Mouse (Mus musculus): ENCODE measurements around the gene Ndufb4.

Ndufb4 gene

DNA sequence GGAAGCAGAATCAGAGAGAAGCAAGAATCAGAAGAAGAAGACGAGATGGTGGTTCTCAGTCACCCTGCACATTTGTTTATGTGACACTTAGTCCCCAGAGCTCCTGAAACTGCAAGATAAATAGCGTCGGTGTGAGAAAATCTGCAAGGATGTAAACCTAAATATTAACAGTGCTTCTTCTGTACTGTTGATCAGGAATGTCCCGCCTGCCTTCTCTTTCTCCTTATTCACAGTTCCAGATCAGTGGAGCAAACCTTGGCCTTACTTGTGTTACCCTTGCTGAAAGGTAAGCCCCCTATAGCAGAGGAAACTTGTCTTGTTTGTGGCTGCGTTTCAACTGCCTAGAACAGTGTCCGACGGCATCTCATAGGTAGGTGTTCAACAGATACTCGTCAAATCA, 23.3 kb upstream of the Ndufb4 start:
- no peak for DNase-seq

DNA sequence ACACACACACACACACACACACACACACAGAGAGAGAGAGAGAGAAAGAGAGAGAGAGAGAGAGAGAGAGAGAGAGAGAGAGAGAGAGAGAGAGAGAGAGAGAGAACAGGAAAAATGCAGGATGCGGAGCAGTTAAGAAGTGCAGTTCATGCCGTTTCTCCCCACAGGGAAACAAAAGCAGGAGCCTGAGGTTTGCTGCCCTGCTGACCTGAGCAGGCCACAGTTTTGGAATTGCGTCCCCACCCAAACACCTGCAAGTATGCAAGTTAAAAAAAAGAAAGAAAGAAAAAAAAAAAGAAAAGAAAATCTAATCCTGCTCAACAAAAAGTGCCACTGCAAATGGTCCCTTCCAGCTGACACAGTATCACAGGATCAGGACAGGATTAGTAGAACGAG, 22.4 kb upstream of the Ndufb4 start:
- DNase-seq: no peak

DNA sequence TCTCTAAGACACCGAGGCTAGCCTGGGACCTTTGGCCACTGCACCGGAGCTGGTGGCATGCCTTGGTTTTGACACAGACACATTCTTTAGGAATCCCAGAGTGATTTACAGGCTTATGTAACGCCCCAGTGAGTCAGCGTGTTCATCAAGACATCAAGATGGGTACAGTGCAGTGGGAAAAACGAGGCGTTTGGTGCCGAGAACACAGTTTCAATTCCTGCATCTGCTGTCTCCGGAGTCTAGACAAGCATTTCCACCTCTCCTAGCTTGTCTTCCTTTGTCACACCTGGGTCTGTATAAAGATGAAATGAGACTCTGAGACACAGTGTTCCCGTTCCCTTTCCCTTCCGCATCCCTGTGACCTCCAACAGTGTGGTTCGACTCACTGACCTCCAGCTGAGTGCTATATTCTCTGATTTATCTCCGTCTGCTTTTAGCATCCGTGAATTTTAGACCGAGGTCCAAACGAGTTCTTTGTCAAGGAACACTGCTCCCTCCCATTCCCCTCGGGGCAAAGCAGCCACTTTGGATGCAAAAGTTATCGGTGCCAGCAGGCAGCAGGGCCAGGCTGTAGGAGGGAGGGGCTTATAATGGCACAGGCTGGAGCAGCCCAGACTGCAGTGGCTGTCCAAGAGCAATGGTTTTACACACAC, 21.9 kb upstream of the Ndufb4 start:
- DNase-seq: peak; percentile 75

DNA sequence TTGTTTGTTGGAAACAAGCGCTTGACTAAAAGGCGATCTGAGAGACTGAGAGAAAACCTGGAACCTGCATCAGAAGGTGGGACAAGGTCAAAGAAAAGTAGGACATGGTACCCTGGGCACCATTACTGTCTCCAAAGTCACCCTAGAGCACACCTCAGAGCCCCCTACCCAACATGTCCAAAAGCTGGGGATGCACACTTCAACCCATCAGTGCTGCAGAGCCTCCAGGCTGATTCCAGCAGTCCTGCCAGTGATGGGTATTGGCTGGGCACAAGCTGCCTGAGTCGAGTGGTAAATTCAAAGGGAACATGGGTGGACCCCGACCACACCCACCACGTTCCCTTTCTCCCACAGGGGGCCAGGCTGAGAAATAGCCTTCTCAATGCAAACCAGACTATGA, 21.1 kb upstream of the Ndufb4 start:
- peak; percentile 33 for DNase-seq

DNA sequence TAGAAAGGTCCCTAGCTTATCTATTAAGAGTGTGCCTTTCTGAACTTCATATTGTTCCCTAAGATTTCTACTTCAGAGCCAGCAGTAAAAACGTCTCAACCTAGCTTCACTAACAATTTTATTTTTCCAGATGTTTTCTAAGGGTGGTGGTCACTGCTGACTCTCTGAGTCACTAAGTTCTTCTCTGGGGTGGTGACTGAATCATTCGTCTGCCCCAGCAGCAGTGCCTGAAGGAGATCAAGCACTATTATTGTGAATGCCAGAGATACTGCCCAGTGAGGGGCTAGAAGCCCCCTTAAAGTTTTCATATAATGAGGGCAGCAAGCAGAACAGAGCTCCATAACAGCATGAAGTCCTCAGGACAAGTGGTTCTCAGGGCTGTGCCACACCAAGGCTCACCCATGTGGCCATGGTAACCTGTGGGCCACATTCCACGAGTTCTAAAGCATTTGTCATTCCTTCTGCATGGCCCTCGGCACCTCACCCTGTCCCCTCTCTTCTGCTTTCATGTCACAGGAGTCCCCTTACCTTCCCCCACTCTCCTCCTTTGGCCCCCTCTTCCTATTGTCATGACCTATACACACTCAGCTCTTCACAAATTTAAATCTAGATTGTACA, 16.5 kb upstream of the Ndufb4 start:
- no peak for DNase-seq

DNA sequence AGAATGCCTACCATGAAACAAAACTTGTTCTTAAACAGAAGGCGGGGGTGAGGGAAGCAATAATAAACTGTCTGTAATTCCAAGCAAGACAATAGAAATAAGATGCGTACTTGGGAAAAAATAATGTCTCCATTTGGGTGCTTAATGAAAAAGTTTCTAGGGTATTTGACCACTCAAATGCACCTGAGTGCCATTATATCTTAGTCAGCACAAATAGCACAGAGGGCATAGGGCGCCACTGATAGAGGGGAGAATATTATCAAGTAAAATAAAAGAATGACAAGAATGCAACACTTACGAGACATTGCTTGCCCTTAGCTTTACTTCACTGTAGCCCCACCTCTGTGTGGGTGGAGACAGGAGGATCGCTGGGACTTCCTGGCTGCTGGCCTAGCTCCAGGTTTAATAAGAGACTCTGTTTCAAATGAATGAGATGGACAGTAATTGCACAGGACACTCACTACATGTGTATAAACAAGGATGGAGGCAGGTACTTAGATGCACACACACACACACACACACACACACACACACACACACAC, 11.2 kb upstream of the Ndufb4 start:
- no peak for DNase-seq

DNA sequence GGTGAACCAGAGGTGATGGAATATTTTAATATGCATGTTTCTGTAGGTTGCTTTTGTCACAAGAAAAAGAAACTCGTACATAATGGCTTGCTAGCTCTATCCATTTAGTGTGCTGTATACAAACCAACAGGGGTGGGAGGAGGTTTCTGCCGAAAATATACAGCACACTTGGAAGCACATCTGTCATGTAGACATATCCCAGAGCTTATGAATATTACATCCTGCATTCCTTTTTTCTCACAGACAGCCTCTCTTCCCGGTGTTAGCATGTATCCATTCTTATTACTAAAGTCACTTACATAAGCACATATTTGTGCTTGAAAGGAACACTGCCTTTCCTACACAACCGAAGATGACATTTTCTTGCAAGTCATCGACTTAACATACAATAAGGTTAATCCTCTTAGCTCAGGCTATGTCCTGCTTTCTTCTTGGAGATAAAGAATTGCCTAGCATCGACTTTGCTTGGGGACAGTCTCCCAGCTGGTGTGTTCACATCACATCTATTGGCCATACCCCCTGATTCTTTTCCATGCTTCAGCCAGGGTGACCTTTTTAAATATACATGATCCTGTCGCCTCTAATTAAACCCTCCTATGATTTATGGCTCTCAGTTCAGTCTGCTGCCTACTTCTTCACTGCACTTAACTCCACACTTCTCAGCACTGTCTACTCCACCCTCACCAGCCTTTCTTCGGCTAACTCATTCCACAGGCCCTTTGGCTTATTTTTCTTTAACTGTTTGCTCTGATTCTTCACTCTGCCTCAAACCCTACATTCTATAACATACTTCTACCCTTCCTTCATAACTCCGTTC, 9.6 kb upstream of the Ndufb4 start:
- DNase-seq: no peak

DNA sequence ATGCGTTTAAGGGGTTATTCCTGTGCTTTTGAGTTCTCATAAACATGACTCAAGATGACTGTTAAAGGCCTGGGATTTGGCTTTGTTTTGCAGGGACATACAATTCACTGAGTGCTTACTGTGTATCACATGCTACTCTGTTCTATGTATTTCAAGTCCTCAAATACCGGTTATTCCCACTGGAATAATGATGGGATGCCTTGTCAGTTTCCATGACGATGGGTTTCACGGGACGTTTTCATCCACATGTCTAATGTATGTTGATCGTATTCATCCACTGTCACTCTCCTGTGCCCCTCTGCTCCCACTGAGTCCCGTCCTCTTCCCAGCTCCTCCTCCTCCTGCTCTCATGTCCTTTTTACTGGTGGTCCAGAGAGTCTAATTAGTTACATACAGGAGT, 2.5 kb upstream of the Ndufb4 start:
- no peak for DNase-seq

DNA sequence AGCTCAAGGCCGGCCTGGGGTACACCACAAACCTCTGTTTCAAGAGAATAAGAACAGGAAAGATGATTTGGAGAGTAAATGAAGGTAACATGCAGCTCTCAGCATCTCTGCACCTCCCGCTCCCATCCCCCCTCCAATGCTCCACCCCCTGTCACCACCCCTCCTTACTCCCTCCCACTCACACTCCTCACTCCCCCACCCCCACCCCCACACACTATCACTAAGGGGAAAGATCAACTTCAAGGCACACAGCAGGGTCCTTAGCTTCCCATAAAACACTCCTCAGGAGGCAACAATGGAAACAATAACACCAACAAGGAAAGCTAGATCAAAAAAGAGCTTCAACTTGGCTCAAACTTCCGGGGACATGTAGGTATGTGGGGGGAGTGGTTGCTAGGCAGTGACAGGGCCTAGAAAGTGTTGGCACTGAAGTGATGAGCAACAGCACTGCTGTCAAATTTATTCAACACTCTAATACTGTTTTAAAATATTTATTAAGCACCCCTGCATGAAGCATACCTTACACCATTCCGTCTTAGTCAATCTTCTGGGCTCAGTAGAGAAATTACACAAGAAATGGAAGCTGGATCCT, 1.6 kb upstream of the Ndufb4 start:
- no peak for DNase-seq

DNA sequence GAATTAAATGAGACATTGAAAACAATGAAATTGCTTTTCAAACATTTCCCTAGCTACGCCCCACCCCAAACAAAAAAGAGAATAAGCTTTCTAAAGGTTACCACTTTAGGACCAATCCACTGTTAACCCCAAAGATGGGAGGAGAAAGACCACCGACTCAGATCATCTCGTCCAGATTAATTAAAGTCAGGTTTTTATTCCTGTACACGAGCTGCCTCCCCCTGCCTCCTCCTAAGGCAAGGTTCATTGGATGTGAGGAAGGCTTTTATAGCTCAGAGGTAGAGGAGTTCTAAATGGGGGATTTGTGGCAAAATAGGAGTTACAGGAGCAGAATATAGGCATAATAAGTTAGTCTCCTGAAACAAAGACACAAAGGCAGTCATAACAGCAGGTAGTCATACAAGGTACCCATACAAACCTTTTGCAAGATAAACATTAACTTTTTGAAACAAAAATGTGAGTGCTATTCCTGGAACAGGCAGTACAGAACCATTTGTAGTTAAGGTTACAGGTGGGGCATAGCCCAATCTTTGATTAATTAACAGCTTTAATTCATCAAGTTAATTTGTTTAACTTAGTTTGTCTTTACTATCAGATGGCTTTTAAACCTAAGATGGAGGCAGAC, 690 bp upstream of the Ndufb4 start:
- DNase-seq: no peak

DNA sequence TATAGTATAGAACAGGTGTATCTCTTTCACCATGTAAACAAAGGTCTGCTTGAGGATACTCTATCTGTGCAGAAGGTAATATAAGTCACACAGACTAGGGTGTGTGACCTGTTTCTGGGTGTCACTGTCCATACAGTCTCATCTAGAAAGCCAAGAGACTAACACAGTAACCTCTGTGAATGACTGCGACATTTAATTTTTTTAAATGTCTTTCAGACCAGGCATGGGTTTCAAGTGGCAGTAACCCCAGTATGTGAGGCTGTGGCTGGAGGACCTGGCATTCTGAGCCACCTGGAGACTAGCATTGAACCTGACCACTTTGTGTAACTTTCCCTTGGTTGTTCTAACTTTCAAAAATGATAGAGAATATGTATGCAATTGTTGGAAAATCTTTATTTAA, 1.2 kb downstream of the Ndufb4 start:
- no peak for DNase-seq

DNA sequence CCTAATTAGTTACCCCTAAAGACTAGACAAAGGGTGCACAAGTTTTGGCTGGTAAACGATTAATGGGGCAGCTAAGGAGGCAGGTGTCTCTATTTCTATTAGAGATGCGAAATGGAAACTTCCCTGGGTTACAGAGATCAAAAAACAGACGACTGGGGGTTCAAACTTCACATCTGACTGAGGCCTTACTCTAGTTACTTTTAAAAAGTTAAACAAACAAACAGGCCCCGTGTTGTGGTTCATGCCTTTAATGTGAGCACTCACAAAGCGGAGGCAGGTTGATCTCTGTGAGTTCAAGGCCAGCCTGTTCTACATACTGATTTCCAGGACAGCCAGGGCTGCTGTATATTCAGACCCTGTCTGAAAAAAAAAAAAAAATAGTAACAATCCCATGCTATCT, 1.6 kb downstream of the Ndufb4 start:
- no peak for DNase-seq

DNA sequence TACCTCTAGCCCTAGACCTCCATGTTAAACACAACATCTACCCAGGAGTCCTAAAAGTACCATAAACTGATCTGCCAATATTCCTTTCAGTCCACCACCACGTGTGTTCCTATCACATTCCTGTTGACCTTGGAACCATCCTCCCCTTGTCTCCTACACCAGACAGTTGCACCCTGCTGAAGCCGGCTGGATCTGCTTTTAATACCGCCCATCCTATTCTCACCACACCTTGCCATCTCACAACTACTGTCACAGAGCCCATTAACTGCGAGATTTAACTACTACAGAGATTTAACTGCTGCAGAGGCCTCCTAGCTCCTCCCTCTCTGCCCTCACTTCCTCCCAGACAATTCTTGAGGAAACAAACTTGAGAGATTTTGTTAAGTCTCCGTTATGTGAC, 2.8 kb downstream of the Ndufb4 start:
- DNase-seq: no peak

DNA sequence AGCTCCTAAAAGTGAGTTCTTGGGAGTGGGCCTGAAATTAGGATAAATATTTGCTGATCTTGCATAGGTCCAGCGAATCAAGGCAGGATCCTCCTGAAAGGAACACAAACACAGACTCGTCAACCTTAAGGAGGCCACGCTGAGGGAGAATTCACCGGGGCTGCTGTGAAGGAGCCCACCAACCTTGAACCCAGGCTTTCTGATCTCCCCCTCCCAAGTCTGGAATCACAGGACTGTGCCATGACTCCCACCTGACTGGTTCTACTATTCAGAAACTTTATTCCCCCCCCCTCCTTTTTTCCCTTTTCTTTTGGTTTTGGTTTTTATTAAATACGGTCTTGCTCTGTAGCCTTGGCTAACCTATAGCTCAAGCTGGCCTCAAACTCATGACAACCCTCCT, 5.2 kb downstream of the Ndufb4 start:
- DNase-seq: no peak

DNA sequence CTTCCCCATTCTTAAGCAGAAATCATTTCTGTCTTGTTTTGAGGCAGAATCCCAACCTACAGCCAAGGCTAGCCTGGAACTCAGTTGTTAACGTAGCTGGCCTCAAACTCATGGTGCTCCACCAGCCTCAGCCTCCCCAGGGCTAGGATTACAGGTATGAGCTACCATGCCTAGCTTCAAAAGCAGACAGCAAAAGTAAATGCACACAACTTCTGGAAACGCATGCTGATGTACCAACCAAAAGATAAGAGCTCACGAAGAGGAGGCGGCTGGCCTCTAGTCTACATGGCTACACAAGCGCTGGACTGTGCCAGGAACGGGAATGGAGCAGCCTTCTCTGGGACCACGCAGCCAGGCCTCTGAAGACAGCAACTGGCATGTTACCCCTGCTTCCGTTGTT, 6.3 kb downstream of the Ndufb4 start:
- no peak for DNase-seq

DNA sequence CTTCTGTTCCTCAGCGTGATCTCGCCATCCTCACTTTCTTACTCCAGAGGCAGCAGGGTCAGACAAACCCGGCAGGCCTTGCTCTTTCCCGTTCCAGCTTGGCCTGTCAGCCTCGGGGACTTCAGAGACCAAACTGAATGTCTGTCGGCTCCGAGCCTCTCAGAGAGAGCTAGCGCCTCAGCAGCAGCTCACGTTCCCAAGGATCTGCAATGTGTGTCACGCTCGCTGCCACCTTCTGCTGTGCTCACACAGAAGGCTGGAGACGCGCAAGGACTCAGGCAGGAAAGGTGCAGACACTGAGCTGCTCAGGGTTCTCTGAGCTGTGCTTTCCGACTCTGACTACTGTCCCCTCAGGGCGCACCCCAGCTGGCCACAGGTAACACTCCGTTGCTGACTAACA, 7.2 kb downstream of the Ndufb4 start:
- no peak for DNase-seq

DNA sequence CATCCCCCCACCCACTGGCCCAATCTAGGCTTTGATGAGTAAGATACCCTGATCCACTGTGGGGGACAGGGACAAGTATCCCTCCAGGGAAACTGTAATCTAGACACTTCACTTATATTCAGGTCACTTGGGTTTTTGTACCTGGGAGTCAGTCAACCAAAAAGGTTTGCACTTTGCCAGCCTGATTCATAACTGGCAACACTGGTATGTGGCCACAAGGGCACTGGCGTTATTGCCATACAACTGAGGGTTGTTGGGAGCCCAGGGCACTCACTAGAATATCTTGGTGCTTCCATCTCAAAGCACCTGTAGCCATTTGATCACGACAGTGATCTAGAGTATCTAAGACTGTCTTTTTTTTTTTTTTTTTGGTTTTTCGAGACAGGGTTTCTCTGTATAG, 8.5 kb downstream of the Ndufb4 start:
- no peak for DNase-seq

DNA sequence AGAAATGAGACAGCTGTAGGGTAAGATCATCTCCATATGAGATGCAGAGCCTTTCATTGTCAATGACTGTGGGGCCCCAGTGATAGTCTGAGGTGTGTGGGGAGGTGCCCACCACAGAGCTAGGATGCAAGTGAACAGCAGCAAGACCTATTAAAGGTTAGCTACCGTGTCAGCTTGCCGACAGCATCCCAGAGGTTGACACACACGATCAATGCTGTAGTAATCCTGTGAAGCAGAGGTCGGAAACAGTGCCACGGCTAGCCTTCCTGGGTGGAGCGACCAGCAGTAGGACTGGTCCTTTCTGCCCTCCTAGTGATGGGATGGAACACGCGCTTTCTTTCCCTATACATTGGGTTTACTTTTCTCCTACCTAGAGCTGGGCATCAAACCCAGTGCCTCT, 9.0 kb downstream of the Ndufb4 start:
- no peak for DNase-seq

DNA sequence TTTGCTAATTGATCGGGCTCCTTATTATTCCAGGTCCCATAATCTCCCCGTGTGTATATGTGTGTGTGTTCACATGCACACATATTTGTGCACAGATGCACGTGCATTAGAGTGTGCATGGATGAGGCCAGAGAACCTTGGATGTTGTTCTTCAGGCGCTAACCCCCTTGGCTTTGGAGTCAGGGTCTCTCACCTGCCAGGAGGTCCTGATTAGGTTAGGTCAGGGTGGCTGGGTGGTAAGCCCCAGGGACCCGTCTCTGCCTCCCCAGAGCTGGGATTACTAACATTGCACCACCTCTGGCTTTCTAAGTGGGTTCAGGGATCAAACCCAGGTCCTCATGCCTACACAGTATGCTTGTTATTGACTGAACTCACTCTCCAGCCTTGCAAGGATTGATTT, 9.8 kb downstream of the Ndufb4 start:
- no peak for DNase-seq

DNA sequence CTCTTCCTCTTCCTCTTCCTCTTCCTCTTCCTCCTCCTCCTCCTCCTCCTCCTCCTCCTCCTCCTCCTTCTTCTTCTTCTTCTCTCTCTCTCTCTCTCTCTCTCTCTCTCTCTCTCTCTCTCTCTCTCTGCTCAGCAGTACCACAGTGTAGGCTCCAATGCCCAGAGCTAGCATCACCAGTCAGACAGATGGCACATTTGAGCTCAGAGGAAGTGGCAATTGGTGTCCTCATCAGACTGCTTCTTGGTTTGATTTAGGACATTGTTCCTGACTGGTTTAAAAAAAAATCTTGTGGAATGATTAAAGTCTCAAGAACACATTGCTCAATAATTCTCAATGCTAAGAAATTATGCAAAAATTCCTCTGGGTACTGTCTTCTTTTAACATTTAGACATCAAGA, 13.7 kb downstream of the Ndufb4 start:
- DNase-seq: peak; percentile 72

DNA sequence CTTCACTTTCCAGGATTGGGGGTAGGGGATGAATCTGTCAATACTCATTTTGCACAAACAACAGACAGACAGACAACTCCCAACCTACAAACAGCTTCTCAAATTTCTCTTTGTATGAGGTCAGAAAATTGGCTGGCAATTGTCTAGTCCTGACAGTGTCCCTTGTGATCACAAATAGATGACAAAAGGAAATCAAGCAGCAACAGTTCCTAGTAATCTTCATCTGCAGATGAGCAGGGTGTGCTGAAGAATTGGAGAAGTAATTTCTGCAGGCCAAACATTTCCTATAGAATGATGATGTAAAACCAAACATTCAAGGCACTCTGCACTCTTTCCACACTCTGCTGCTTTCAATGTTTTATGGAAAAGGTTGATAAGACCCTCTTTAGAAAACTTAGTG, 16.5 kb downstream of the Ndufb4 start:
- DNase-seq: no peak

DNA sequence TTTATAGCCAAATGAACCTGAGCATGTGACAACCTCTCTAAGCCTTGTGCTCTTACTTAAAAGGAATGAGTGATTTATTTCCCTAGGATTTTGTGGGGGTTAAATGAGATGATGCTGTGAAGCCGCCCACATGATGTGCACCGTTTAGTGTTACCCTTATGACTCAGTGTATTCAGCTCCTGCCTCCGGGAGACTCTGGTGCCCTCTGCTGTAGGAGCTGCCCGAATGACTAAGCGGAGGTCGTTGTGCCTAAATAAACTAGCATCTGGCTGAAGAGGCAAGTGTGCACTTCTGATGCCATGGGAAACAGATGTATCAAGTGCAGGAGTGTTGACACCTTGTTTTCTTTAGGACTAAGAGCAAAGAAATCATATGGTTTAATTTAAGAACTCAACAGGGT, 18.1 kb downstream of the Ndufb4 start:
- DNase-seq: no peak

DNA sequence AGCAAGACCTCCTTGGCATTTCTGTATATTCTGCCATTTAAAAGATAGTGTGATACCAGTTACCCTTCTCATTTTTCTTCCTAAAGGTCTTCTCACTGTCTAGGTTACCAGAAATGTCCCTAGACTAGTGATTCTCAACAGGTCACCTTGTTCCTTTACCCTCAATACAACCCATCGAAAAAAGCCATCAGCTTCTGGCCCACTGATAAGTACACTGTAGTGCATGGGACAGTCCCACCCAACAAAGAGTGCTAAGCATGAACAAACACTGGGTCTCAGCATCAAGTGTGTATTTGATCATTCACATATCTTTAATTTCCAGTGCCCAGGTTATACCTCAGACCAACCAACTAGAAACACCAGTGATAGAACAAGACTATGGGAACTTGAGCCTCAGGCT, 19.2 kb downstream of the Ndufb4 start:
- DNase-seq: no peak

All from cerebellum, adult 9-11 months (tissue).